Mouse (Mus musculus) activated CD4-positive, CD25-positive, alpha-beta regulatory T cell, adult 4 months (primary cell): ENCODE results near the gene Rhbdf2. TPM values are rescaled to one million over a fixed set of nuclear protein-coding genes. Genes with fewer than 3 reads are reported as not detected.

Source experiments
- ATAC-seq: one replicate; pipeline ENCODE4 v1.8.0; 2017
- polyA plus RNA-seq, 2 experiments: library from polyadenylated mRNA; unstranded; fragments of 100-300 nt; shearing (Covaris generic); gene quantifications; one replicate each; pipeline ENCODE4 v1.2.1; 2017

The Rhbdf2 gene
- polyA plus RNA-seq, 2 experiments from 2014 or later = 4.9 to 5.0 TPM

DNA sequence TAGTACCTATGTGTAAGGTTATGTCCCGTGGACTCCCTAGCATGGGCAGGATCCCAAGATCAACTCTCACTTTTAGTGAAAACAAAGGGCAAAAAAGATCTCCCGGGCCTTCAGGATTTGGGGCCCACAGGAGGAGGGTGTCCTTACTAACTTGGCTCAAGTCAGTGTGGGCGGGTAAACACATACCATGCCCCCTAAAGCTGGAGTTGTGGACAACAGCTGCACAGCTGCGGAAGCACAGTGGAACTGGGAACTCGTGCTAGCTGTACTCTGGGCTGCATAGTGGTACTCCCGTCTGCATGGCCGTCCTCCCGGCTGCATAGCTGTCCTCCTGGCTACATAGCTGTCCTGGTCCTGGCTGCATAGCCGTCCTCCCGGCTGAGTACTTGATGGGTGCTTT lies 31.4 kb upstream of the Rhbdf2 start:
- no peak for ATAC-seq

DNA sequence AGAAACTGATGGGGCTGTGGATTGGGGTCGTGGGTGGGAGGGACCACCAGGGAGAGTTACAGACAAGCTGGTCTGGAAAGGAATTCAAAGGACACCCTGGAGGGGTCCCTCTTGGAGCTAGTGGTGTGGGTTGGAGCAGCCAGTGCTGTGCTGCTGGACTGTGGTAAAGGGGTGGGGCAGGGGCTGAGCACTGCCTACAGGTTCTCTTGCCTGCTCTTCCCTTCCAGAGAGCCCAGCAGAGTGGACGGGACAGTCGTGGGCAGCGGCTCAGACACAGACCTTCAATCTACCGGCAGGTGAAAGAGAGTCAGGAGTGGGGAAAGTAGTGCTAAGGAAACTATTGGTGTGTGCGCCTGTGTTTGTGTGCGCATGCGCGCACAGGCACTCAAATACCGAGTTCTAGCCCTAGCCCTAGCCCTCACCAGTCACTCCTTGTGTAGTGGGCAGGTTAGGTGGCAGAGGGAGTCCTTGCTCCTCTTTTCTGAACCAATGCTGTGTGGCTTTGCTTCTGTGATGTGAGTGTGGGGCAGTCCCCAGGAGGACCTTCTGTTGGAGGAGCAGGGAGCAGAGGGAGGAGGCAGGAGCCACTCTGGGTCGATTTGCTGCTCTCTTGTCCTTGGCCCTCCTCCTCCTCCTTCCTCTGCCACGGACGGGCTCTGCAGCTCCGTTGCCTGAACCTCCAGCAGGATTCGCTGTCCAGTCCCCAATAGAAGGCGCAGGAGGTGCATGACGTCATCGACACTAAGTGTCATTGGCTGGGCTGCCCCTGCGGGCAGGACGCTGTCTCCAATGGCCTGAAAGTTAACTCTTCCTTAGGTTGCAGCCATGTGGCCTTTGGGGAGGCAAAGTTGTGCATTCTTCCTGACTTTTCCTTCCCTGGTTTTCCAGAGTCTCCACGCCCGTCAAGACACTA lies 30.7 kb upstream of the Rhbdf2 start:
- no peak for ATAC-seq

DNA sequence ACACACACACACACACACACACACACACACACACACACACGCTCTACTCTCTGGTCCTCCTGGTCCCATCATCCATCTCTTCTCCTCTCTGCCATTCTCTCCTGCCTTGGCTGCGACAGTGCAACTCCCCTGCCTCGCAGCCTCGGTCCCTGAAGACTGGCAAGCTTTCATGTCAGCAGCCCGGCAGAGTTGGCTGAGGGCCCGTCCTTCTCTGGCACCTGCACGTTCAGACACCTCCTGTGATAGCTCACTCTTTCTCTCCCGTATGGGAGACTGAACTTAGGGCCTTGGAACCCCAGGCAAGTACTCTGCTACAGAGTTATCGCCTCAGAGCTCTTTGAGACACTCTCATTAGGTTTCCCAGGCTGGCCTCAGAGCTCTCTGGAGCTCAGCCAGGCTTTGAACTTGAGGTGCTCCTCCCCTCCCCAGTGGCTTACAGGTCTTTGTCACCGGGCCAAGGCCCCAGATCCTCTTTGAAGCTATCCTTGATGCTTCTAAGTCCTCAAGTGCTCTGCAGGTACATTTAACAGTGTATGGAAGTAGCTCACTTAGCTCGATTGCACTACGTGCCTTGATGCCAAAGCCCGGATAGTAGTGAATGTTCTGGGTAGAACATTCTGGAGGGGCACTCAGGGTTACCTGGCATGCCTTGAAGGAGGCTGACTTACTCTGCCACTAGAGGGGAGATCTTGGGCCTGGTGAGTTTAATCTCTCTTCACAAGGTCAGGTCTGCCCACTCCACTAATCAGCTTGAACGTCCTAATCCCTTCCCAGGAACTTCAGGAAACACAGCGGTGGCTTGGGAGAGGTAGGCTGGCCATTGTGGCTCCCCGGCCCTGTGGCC lies 29.8 kb upstream of the Rhbdf2 start:
- ATAC-seq = no peak

- ATAC-seq = no peak
Measured at GRCm38 (mm10) chr11:116654255-116654821, 27.5 kb upstream of the Rhbdf2 start, which contains the start of gene Cygb. Cygb (minus strand) TSS chr11:116654313.

GRCm38 (mm10) chr11:116653709-116654221 lies 26.9 kb upstream of the Rhbdf2 start:
- ATAC-seq = no peak

GRCm38 (mm10) chr11:116653234-116653633 lies 26.4 kb upstream of the Rhbdf2 start, which contains the start of gene Prcd:
Prcd (plus strand) TSS chr11:116653534.
- ATAC-seq = no peak

- no peak for ATAC-seq
Measured at GRCm38 (mm10) chr11:116652330-116653098, 25.7 kb upstream of the Rhbdf2 start.

DNA sequence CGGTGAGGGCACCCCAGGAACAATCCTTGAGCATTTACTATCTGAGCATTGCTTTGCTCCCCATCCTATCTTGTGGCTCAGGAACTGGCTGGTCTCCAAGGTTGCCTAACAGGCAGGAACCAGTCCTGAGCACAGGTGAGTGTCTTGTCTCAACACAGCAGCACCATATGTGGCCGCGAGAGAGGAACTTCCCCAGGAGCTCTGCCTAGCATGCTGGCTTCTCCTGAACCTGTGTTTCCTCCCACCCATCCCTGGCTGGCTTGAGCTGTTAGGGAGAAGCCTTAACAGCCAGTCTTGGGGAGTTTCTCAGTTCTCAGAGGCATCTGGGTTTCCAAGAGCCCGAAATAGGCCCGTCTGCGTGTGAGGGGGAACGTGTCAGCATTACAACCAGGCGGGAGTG lies 24.5 kb upstream of the Rhbdf2 start:
- ATAC-seq = no peak

DNA sequence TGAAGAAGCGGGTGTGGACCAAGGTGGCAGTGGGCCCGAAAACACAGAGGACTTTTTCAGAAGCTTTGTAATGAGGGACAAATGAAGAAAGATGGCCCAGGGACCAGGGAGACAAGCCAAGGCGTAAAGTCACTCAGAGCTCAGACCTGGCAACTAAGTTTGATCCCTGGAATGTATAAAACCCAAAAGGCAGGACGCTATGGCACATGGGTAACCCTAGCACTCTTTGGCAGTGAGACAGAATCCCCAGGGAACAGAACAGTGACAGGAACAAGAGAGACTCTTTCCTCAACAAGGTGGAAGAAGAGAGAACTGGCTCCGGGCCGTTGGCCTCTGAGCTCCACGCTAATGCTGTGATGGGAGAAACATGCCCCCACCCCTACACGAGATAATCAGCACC lies 24.0 kb upstream of the Rhbdf2 start:
- ATAC-seq = no peak

- no peak for ATAC-seq
Measured at GRCm38 (mm10) chr11:116649711-116650337, 23.0 kb upstream of the Rhbdf2 start.

DNA sequence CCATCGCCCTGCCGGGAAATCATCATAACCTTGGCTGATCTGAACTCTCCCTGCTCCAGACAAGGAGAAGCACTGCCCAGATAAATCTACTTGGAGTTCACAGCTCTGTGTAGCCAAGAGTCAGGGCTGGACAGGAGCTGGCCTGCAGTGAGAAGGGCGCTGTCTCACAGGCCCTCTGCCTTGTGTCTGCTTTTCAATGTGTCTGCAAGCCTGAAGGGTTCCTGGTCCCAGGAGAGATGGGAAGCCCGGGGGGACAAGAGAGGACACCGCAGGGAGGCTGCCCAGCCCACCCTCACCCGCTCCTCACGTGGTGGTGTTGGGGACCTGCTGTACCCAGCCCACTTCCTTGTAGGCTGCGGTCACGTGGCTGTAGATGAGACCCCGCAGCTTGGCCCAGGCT lies 22.2 kb upstream of the Rhbdf2 start:
- ATAC-seq = no peak

DNA sequence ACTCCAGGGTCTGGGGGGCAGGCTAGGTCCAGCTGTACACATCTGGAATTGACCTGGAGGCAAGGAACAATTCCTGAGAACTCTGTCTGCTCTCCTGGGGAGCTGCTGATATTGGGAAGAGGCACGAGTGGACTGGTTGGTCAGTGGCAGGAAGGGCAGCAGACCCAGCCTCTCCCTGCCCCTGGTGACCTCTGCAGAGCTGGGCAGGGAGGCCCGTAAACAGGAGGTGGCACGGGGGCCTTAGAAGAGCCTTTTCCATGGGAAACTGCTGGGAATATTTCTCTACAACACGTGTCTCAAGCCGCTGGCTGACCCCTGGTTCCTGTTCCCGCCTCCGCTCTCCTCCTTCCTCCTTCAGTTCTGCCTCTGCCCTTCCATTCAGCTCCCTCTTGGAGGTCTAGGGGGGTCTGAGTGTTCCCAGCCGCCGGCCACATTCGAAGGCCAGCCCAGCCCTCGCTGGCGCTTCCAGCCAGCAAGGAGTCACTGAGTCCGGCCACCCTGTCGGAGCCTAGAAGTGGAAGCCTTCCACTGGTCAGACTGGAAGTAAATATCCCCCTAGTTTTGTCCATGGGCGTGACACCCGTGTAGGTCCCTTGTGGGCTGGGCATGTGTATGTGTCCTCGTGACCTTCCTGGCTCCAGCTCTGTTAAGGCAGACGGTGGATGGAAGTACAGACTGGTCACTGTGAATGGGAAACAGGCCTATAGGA lies 21.5 kb upstream of the Rhbdf2 start:
- no peak for ATAC-seq

- ATAC-seq = no peak
Measured at GRCm38 (mm10) chr11:116647340-116647991, 20.6 kb upstream of the Rhbdf2 start.

- no peak for ATAC-seq
Measured at GRCm38 (mm10) chr11:116646771-116647170, 20.0 kb upstream of the Rhbdf2 start.

DNA sequence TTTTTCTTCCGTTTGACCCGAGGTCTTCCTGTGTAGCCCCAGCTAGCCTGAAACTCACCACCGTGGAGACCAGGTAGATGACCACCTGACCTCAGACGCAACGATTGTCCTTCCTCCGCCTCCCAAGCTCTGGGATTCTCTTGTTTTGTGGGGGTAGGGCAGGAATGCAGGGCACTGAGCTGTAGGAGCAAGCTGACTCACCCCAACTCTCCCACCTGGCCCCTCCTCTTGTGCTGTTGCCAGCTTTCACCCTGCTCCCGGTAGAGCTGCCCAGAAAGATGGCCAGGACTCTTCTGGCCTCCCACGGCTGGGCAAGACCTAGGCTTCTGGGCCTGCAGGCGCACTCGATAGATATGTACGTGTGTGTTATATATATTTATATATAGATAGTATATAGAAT lies 19.3 kb upstream of the Rhbdf2 start:
- ATAC-seq = no peak

- no peak for ATAC-seq
Measured at GRCm38 (mm10) chr11:116645446-116646110, 18.8 kb upstream of the Rhbdf2 start.

DNA sequence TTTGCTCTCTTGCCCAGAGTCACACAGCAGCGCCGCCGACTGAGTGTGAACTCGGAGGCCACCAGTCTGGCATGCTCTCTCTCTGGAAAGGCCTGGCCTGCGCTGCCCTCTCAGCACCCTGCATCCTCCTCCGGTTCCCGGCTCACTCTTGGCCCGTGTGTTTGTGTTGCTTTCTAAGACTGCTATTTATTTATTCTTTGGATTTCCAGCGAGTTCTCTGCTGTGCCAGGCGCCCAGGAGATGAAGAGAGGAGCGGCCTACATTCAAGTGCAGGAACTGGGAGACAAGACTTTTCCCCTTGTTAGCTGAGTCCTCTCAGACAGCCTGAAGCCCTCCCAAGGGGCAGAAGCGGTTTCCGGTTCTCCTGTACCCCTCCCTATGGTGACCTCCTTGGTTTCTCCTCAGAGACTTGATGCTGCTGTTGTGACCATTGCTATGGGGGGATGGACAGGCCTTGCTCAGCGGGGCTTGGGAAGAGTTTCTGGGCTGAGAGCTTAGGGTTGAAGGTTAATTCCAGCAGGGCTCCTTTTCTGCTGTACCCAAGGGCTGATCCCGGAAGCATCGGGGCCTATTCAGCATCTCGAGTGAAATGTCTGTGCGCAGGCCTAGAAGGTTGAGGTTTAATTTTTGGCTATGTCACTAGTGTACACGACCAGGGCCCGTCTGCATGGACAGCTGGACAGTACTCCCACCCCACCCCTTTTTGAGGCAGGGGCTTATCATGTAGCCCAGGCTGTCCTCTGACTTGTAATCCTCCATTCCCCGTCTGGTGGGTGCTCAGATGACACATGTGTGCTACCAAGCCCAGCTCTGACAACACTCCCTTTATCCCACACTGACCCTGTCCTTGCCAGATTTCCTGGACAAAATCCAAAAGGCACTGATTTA lies 17.6 kb upstream of the Rhbdf2 start:
- ATAC-seq = no peak

GRCm38 (mm10) chr11:116643579-116644224 lies 16.9 kb upstream of the Rhbdf2 start:
- ATAC-seq = no peak
